Mouse (Mus musculus) cerebellum, adult 11 months (tissue): ENCODE data around the gene Oas1g.
"Not testable (repeated sequence)": the region's sequence is repeated elsewhere in the genome, so short reads cannot be mapped to it uniquely, and the experiment has no call there.

Source experiments
- DNase-seq: peaks from one replicate; pipeline ENCODE4 v3.0.0; 2022

Oas1g gene

DNA sequence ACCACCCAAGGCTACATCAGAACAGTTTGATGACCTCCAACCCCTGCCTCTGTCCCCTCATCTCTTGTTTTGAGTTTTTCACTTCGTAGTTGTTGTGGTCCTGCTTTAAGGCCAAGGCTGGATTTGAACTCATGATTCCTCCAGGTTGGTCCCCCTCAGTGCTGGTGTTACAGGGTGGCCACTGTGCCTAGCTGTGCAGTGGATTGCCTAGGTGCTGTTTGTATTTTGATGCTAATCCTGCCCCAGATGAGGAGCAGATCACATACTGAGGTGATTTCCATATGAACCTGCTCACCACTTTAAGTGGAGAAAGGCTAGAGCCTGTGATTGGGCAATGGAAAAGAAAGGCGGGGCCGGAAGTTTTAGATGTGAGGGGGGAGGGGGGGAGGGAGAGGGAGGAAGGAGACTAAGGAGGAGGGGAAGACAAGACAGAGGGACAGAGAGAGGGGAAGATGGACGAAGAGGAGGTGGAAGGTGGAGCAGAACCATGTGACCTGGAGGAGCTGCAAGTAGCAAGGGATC lies 942 bp upstream of the Oas1g start:
- DNase-seq: not testable (repeated sequence)

DNA sequence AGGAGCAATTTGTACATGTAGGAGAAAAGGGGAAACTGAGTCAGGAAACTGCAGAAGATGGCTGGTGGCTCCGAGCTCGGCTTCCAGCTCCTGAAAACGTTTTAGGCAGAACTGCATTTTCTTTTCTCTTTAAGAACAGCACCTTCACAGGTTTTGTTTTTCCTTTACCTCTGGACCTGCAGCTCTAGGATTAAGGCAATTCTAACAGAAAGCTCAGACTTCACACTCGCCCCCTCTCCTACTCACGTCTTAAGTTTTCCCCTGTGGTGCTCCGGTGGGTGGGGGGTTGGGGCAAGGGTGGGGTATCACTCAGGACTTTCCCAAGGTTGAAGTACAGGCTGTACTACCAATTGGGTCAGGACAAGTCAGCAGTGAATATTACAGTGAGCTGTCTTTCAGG lies 418 bp upstream of the Oas1g start:
- DNase-seq: no peak

DNA sequence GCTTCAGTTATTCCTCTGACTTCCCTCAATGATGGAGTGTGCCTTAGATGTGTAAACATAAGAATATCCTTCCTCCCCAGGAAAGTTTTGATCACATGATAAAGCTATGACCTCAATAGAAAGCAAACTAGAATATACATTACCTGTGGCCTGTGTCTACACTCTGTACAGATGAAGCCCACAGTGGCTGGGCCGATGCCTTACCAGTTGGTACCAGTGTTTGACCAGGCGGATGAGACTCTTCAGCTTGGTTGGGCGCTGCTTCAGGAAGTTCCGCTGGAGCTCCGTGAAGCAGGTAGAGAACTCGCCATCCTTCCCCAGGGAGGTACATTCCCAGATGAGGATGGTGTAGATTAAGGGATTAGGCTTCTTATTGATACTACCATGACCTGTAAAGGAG lies 5.7 kb downstream of the Oas1g start:
- not testable (repeated sequence) for DNase-seq

- DNase-seq: not testable (repeated sequence)
Measured at GRCm38 (mm10) chr5:120878803-120879202, 8.6 kb downstream of the Oas1g start.

DNA sequence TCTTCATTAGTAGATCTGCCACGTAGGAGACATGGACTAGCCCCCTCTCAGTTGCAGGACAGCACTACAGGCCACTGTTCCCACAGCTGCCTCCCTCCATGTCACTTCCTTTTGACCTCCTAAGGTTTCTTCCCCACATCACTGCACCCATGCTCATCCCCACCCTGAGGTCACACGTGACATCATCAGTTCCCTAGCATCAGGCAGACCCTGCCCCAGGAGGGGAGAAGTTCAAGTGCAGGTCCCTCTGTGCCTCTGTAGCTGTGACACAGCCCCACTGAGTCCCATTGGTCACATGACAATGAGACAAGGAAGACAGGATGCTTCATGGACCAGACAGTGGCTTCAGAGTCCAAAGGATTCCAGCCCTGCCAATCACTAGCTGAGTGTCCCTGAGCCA lies 10.0 kb downstream of the Oas1g start:
- not testable (repeated sequence) for DNase-seq

DNA sequence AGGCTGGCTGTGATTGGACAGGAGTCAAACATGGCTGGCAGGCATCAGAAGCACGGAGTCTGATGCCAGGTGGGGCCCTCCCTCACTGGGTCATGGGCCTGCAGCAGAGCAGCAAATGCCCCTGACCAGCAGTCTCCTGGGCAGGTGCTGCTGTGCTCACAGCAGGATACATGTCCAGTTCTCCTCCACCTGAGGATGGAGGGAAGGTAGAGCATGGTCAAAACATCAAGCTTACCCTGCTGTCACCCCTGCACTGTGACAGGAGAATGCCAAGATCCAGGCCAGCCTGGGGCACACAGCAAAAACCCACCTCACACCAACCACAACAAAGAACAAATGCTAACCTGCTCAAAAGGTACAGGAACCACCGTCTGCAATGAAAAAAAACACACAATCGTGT lies 10.6 kb downstream of the Oas1g start:
- peak; percentile 10 for DNase-seq

- DNase-seq: no peak
Measured at GRCm38 (mm10) chr5:120871469-120871868, 15.9 kb downstream of the Oas1g start.

DNA sequence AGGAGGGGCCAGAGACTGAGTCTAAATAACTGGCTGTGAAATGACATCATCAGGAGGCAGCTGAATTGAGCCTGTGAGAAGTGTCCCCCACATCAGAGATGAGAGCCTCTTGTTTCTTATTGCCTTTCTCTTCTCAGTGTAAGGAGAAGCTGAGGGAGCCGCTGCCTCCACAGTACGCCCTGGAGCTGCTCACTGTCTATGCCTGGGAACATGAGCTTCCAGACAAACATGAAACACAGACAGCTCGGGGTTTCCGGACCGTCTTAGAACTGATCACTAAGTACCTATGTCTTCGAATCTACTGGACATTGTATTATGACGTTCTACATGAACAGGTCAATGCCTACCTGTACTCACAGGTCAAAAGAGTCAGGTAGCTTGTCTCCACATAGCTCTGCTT lies 16.6 kb downstream of the Oas1g start:
- no peak for DNase-seq

- no peak for DNase-seq
Measured at GRCm38 (mm10) chr5:120870081-120870480, 17.3 kb downstream of the Oas1g start.

- no peak for DNase-seq
Measured at GRCm38 (mm10) chr5:120869436-120870015, 17.9 kb downstream of the Oas1g start.

DNA sequence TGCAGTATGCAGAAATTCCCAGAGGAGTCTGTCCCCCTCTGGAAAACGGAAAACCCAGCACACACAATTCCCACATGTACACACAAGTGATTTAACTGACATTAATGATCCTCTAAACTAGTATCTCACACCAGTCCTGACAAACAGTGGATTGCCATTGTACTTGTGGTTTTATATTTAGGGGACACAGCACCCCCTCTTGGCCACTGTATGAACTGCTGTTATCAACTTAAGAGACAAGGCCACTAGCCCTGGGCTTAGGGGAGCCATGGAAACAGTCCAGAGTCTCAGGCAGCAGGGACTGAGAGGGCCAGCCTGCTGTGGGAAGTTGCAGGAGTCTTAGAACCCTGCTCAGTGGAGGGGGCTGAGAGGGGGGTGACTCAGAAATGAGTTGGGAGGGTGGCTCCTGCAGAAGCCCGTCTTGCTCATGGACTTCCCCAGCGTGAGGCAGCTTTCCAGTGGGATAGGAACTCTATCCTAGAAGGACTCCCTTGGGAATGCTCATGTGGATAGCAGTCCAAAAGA lies 22.0 kb downstream of the Oas1g start:
- DNase-seq: no peak

DNA sequence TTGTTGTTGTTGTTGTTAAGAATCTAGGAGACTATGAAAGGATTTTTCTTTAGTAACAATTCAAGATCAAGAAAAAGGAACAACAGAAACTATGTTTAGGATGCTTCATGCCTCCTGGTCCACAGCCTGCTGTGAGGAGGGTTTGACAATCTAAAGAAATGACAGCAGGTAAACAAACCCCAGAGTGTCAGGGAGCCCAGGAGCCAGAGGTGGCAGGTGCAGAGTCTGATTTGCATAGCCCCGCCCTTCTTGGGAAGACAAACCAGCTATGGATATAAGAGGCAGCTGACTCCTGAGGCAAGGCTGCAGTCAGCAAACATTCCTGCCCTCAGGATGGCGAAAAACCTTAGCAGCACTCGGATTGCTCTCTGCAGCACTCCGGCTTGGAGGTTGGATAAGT lies 26.3 kb downstream of the Oas1g start, which contains the start of gene Oas1h:
Gene Oas1h, plus strand, starts transcription at position 301 of the 400 bp plus-strand sequence.
- DNase-seq: no peak

- no peak for DNase-seq
Measured at GRCm38 (mm10) chr5:120859241-120859640, 28.2 kb downstream of the Oas1g start.

DNA sequence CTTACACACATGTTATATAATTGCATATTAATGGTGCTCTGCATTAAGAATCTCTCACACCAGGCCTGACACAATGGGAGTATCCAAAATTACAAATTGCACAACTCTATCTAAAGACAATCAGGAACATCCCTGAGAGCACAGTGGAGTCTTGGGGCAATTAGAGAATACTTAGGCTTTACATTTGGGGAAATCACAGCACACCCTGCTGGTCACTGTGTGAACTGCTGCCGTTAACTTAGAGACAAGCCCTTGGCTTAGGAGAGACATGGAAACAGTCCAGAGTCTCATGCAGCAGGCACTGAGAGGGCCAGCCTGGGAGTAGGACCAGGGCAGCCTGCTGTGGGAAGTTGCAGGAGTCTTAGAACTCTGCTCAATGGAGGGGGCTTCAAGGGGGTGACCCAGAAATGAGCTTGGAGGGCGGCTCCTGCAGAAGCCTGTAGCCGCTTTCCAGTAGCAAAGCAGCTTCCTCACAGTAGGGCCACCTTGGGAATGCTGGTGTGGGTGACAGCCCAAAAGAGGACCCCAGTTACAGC lies 37.7 kb downstream of the Oas1g start:
- peak; percentile 6 for DNase-seq

GRCm38 (mm10) chr5:120847067-120847466 lies 40.3 kb downstream of the Oas1g start, which contains the start of gene Oas1f:
TSS of gene Oas1f (plus strand) at chr5:120847367.
- no peak for DNase-seq

- no peak for DNase-seq
Measured at GRCm38 (mm10) chr5:120844713-120845112, 42.7 kb downstream of the Oas1g start.

DNA sequence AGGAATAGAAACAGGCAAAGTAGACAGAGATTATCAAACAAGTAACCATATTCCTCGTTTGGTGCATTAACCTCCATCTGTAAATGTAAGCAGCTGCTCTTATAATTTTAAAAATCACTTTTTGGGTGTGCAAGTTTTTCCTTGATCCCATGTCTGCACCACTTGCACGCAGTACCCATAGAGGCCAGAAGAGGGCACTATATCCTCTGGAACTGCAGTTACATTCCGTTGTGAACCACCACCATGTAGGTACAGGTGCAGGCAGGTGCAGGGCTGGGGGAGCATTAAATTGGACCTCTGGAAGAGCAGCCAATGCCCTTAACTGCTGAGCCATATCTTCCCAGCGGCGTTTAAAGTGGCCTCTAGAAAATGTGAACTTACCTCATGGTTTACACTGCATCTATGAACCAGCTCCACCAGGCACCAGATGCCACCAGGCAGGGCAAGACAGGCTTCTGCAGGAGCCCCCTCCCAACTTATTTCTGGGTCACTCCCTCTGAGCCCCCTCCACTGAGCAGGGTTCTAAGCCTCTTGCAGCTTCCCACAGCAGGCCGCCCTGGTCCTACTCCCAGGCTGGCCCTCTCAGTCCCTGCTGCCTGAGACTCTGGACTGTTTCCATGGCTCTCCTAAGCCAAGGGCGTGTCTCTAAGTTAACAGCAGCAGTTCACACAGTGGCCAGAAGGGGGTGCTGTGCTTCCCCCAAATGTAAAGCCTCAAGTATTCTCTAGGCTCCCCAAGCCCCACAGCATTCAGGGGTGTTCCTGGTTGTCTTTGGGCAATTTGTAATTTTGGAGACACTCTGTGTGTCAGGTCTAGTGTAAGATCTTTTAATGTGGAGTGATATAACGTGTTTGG lies 50.5 kb downstream of the Oas1g start:
- DNase-seq: peak; percentile 38

DNA sequence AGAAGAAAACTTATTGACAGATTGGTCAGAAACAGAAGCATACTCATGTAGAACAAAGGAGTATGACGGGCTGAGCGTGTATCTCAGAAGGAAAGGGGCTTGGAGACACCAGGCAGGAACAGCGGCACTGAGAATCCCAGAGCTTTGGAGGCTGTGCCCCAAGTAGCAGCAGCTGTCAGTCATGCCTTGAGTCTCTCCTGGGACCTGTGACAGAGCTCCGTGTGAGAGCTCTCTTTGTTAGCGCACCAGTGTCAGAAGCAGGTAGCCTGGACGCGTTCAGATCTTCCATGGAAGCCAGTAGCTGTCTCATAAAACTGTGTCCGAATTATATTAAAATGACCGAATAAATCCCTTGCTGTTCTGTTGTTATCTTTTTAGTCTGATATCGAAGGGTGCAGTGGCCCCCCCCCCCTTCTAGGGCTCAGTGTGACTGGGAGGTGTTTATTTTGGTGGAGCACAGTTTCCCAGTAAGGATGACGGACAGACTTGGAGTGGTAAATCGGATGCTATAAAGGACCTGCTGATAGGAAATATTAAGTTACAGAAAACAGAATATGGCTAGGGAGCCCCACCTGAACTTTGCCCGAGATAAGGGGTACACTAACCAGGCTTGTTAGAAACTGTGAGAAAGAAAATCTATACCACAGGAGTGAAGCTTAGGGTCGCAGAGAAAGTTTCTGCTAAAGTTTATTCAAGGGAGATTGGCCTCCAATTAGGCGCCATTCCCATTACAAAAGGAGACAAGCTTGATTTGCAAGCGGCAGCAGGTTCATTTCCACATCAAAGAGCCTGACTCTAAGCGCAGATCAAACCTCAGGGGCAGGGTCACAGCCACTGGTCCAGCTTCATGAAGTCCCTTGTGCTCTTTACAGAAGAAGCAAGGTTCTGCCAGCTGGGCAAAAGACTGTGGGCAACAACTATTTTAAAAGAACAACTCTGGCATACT lies 53.8 kb downstream of the Oas1g start:
- DNase-seq: no peak

DNA sequence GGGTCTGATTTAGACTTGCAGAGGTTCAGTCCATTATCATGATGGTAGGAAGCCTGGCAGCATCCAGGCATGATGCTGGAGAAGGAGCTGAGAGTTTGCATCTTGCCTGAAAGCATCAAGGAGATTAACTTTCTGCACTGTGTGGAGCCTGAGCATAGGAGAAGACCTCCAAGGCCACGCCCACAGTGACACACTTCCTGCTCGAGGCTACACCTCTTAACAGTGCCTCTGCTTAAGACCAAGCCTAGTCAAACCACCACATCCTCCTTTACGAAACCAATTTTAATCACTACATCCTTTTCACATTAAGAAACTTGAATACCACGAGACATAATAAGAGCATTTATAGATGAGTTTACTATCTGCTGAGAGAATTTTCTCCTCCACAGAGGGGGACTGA lies 56.4 kb downstream of the Oas1g start:
- DNase-seq: no peak
